Mouse (Mus musculus) brain, embryonic 14.5 days (tissue): ENCODE measurements around the gene Ctnnbip1.

Experiments used
- CTCF ChIP-seq: fragments of 200-500 bp; IDR thresholded peaks from 2 replicates; pipeline ENCODE4 v1.5.1; 2012; ENCODE audit warnings: inconsistent platforms, mild to moderate bottlenecking, moderate library complexity, borderline replicate concordance; ENCODE audit not compliant: insufficient read depth, insufficient read length; ENCODE audit errors: extremely low read depth
- POLR2A ChIP-seq: fragments of 200-500 bp; IDR thresholded peaks from 2 replicates; pipeline ENCODE4 v1.6.1; 2012; ENCODE audit warnings: mild to moderate bottlenecking, inconsistent platforms, borderline replicate concordance; ENCODE audit not compliant: poor library complexity, insufficient read depth, insufficient read length, severe bottlenecking; ENCODE audit errors: extremely low read depth

GRCm38 (mm10) chr4:149569781-149570497 is 51.9 kb downstream of the Ctnnbip1 start:
- TF ChIP-seq POLR2A (no peak), CTCF (no peak)
